Mouse (Mus musculus) lung, postnatal 0 days (tissue): ENCODE results near the gene Sox11.

ENCODE experiments used
- CTCF ChIP-seq: IDR thresholded peaks from 2 replicates; pipeline ENCODE4 v1.5.1; 2016; ENCODE audit warnings: antibody characterized with exemption, mild to moderate bottlenecking
- EP300 ChIP-seq: IDR thresholded peaks from 2 replicates; pipeline ENCODE4 v1.6.1; 2016; ENCODE audit warnings: antibody characterized with exemption, mild to moderate bottlenecking, control low read depth

- TF ChIP-seq CTCF = no peak
- no peak for TF ChIP-seq EP300
Observed at GRCm38 (mm10) chr12:27304713-27305437, 37.5 kb downstream of the Sox11 start.
